Mouse (Mus musculus): Measurements from ENCODE around the gene Apba2.

The Apba2 gene

DNA sequence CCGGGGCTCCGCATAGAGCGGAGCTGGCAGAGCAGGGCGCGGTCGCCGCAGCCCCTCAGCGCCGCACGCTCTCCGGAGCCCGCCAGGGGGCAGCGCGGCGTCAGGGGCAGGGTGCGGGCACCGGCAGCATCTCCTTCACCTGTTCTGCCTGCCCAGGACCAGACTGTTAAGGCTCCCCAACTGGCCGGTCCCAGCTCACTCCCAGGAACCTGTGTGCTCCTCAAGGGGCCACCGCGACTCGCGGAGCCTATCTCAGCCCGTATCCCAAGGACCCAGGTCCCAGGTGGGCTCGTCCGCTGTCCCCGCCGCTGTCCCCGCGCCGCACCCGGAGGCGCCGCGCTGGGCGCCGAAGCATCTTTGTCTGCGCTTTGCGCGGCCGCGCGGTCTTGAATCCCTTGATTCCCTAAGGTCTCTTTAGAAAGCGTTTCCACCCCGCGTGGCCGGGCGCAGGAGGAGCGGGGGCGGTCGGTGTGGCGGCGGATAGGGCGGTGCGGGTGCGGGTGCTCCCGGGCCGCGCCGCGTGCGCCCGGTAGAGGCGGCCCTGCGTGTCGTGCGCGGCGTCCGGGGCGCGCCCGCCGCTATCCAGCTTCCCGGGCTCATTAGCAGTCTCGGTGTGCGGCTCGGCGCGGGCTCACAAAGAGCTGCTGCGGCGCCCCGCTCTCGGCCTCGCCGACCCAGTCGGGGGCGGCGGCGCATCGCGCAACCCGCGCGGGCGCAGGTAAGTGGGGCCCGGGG, at the start of gene Apba2:
TSS of gene Apba2 (plus strand) at position 171 of the 735 bp plus-strand sequence.
- DNase-seq (ENCODE audit: low spot score in 2 of 2), result no peak

DNA sequence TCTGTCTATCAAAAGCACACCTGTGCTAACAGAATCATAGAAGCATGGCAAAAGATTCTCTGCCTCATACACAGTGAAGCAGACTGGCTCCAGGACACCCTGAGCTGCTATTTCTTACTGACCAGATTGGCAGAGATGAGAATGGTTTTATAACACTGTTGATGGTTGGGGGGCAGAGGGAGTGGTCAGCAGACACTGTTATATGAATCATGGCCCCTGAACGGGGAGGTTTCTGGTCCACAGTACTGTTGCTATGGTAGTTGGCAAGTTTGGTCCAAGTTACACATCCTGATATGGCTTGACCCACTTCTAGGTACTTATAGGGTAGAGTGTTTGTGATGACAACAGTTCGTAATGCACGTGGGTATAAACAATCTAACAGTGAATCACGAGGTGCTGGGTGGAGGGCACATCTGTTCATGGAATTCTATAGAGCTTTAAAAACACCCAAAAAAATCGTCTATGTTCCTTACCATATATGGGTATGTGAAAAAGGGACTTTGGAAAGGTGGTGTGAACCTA, 49.6 kb upstream of the Apba2 start:
- DNase-seq (ENCODE audit: low spot score in 2 of 2), result no peak

DNA sequence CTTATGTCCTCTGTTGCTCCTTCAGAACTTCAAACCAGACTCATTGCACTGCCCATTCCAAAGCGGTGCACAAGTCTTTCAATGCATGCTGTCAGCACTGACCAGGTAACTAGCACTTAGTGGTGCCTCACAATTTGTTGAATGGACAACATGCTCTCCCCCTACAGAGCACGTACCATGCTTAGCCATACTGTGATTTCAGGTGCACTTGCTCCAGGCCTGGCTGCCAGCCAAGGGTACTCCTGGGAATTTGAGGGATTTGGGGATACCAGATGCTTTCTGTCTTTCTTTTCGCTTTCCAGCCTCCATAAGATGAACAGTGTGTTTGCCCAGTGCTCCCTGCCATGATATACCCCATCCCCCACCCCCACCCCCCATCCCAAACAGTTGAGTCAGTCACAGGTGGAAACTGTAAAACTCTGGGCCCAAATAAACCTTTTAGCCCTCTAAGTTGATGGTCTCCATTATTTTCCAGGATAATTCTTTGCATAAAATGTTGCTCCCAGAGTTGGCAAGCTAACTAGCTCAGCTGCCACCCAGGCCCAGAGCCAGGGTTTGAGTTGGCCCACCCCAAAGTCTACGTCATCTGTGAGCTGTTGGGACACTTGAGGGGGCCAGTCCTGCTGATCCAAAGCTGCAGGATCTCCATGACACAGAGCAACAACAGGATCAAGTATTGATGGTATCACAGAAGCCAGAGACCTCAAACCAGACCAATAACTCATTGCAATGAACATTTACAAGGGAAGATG, 48.9 kb upstream of the Apba2 start:
- DNase-seq (ENCODE audit: low spot score in 2 of 2), result no peak

DNA sequence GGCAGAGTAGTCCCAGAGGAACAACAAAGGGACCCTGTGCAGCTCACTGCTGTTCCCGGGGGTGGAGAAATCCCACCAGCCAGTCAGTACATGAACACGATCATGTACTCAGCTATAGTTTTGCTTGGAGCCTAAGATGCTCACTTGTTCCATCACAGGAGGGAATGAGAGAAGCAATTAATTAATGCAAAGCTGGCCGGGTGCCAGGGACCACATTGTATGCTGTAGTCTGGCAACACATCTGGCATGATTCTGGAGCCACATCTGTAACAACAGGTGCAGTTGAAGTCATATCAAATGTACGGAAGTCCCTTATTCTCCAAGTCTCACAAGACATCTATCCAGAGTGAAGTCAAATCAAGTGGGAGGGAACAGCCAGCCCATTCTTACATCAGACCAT, 45.3 kb upstream of the Apba2 start:
- DNase-seq (ENCODE audit: low spot score in 2 of 2), result no peak

DNA sequence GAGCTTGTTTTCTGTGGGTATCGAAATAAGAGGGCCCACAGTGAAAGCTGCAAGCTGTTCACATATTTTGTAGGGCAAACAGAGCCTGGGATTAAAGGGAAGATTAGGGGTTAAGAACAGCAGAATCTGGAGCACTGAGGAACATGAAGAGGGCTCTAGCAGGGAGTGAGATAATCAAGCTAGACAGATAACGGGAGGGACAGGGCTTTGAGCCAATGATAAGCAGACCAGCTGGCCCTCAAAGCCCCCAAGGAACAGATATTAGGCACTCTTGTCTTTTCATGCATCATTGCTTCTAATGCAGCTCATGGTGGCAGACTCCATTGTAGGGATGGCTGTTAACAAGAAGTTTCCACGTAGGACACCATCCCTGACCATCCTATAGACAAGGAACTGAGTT, 44.8 kb upstream of the Apba2 start:
- DNase-seq (ENCODE audit: low spot score in 2 of 2), result no peak

DNA sequence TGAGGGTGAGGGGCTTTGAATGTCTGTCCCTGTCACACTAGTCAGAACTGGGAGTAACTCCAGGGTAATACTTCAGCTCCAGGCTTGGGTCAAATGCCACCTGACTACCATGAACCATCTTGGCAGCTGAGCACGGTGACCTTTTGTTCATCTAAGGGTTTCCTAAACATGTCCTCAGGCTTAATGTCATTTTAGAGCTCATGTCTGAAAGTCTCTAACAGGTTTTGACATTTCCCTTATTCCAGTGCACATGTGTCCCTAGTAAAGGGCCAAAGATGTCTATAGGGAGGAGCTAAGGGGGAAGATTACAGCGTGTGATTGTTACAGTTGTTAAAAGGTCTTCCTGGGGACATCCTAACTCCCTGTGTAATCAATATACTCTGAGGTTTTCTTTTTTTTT, 43.7 kb upstream of the Apba2 start:
- DNase-seq (ENCODE audit: low spot score in 2 of 2), result no peak

DNA sequence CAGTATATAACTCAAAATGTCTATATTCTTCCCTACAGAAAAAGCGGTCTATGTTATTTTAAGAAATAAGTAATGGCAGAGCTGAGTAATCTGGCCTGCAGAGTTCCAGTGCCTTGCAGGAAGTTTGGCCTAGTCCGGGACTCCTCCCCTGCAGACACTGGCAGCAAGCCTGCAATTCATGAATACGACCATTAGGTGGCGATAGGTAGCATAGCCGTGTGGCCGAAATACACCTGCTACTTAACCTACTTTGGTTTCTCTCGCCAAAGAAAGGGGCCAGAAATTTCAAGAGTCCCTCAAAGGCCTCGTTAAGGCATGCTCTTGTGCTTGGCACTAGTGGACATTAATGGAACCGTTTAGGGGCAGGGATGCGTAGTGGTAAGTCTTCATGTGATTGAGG, 4.1 kb upstream of the Apba2 start:
- DNase-seq (ENCODE audit: low spot score in 2 of 2), result no peak

DNA sequence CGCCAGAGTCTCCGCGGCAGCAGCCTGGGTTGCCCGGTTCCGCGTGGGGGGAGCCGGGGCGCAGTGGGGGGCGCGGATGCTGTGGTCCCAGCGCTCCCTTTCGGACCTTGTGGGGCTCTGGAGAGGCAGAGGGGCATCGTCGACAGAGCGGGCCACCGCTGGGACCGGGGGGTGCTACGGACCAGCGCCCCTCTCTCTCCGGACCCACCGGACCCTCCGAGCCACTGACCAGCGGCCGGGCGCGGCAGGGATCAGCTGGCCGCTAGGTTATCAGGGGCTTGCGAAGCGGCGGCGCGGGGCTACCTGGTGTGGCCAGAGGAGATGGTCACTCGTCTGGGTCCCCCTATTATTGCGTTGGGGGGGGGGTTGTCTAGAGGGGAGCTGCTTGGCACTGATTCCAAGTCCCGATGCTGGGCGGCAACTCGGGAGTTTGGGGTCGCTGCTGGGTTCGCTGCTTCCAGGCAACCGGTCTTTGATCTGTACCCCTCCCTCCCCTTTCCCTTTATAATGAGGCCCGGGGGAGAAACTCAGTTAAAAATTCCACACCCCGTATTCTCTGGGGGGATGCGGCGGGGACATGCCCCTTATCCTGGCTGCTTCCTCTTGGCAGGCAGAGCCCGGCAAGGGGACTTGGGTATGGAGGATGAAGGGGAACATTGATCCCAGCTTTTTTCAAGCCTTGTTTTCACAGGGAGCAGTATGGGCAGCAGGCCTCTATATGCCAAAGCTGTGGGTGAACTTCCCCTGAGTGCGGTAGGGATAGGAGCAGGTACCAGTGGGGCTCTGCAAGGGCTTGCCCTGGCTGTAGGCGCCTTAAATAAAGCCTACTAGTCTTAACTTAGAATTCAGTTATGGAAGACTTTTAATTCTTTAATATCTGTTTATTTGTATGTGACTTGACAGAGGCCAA, 1.0 kb downstream of the Apba2 start:
- DNase-seq (ENCODE audit: low spot score in 2 of 2), result no peak

DNA sequence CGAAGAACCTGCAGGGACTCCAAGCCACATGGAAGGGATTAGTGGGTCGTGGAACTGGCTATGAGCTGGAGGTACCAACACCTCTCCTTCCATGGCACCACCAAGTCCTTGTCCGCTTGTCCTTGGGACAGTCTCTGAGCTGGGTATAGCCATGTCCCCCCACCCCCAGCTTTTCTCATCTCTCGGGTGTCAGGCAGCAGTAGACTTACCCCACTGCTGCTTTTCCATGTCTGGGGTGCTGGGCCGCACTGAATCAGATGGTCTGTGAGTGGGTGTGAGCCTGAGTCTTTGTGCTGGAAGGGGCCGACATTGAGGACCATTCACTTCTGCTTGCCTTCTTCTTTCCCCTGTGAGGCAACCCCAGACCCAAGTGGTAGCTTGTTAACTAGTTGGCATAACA, 2.1 kb downstream of the Apba2 start:
- DNase-seq (ENCODE audit: low spot score in 2 of 2), result no peak

DNA sequence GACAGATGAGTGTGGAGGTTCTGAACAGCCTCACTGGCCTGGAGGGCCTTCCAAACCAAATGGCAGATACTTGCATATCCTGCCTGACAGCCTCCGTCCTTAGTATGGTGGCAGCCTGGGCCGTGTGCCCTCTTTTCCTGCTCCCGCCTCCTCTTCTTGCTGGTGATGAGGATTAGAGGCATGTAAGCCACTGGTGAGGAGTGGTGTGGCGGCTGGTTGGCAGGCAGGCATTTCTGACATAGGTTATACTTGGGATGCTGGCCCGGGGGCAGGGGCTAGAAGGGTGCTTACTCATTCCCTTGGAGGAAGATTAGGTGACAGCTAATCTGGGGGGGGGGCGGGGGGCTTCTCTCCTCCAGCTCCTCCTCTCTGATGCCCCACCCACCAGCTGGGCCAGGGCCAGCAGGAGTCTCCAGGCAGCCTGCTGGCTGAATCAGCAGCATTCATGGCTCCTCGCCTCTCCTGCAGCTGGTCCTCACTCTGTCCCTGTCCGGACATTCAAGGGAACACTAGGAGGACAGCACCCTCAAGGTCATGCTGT, 3.3 kb downstream of the Apba2 start:
- no peak for DNase-seq (ENCODE audit: low spot score in 2 of 2)

DNA sequence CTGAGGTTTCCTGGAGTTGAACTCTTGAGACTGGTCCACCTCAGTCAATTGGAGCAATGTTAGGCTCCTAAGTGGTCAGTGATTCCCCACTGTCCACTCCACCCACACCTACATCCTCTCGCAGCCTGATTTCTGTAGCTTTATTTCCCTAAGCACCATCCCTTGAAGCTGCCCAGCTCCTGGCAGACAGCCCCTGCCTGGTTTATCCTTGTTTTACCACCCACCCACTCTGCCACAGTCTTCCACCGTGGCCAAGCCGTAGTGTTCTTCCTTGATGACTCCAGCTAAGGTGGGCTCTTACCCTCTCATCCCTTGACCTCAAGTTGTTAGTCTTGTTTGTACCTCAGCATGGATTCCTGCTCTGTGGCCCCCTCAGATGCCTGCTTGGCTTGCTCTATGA, 4.1 kb downstream of the Apba2 start:
- no peak for DNase-seq (ENCODE audit: low spot score in 2 of 2)

DNA sequence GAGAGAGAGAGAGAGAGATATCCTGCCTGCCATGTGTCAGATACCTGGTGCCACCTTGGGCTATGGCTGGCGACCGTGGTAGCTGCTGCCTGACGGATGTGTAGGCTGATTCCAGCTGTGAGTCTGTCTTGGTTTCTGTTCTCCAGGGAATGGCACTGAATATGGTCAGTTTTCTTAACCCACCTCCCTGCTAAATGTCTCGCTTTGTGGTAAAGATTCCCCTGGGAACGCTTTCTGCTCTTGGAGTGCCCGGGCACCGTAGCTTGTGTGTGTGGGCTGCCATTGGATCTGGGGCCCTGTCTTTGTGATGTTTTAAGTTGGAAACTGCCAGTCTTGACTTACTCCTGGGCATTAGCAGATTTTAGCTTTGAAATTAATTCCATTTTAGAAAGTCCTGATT, 7.3 kb downstream of the Apba2 start:
- no peak for DNase-seq (ENCODE audit: low spot score in 2 of 2)

DNA sequence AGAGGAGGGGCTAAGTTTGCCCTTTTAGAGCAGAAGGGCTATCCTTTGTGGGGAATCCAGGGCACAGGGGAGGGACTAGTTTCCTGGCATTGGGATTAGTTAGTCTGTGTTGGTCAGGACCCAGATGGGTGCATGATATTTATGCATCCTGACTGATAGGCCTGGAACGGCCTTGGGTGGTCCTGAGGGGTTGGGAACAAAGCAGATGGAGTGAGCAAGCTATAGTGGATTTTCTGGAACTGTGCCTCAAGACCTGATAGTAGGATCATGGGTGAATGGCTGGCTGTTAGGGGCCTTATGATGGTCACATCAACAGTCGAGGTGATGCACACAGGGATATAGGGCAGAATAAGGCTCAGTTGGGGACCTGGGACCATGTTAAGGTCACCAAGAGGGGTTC, 8.4 kb downstream of the Apba2 start:
- no peak for DNase-seq (ENCODE audit: low spot score in 2 of 2)

DNA sequence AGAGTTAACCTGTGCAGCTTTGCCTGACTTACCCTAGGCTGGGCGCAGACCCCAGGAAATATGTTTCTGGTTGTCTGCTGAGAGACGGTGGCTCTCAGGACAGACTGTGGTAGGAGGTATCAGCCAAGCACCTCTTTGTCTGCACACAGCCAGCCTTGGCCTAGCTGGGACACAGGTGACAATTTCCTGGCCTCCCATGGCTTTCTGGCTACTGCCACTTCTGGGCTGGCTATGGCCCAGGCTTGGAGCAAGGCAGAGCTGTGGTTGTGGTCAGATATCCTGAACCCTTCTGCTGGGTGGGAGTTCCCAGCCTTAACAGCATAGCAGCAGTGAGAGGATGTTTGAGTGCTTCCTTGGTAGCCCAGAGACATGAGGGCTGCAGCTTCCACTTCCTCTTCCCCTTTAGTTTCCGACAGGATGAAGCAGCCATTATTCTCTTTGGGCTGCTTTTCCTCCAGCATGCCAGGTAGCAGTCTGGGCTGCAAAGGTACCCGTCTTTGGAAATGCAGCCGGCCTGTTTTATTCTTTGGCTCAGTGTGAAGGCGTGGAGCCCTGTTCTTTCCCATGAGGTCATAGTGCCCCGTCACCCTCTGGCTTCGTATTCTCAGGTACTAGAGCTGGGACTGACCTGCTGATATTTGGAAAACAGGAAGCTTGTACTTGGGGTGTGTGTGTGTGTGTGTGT, 9.2 kb downstream of the Apba2 start:
- DNase-seq (ENCODE audit: low spot score in 2 of 2), result no peak

DNA sequence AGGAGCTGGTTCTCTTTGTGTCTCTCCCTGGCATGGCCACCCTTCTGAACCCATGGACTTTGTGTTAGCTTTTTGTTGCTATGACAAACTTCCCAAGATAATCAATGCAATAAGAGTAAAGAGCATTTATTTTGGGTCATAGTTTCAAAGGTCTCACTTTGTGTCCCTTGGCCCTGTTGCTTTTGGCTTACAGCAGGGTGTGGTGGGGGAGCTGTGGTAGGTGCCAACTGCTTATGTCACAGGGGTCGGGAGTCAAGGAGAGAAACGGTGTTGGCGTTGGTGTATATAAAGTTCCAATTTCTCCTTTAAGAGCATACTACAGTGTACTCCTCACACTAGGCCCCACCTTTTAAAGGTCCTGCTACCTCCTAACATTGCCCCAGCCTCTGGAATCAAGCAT, 12.1 kb downstream of the Apba2 start:
- no peak for DNase-seq (ENCODE audit: low spot score in 2 of 2)

DNA sequence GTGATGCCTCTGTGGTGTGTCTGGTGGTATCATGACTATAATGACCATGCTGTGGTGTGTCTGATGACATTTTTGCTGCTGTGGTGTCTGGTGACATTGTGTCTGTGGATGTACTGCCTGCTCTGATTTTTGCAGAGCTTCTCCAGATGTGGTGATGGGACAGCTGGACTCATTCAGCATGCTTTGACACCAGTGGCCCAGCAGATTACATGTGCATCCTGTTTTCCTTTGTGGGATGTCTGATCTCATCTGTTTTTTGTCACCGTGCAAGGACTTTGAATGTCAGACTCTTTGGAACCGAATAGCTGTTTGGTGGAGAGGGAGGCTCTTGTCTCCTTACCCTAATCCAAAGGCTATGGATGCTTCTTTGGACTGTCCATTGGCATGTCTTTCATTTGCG, 13.8 kb downstream of the Apba2 start:
- no peak for DNase-seq (ENCODE audit: low spot score in 2 of 2)

DNA sequence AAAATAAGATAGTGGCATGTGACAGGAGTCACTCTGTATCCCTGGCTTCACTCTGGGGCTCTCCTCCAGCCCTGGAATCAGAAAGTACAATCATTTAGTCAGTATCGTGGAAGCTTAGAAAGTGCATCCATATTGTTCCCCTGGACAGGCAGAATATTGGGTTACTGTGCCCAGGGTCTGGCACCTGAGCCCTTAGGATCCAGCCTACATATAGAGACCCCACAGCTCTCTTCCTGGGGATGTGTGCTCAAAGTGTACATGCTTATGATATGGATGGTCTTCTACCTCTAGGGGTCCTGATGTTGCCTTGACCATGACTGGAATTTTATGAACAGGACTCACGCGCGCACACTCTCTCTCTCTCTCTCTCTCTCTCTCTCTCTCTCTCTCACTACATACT, 14.4 kb downstream of the Apba2 start:
- DNase-seq (ENCODE audit: low spot score in 2 of 2), result no peak

DNA sequence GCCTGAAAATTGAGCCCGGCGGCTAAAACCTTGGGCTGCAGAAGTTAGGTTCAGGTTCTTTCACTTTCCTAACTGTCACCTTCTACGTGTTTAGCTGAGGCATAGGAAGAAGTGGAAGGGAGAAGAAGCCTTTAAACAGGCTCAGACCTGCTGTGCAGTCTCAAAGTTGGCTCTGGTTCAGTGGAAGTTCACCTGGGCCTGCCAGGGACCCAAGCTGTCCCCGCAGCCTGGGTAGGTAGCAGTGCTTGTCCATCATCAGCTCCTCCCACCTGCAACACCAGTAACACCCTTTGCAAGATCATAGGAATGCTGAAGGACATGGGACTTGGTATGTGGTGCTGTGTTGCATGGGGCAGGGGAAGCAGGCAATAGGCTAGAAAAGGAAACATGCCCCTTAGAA, 17.6 kb downstream of the Apba2 start:
- no peak for DNase-seq (ENCODE audit: low spot score in 2 of 2)

DNA sequence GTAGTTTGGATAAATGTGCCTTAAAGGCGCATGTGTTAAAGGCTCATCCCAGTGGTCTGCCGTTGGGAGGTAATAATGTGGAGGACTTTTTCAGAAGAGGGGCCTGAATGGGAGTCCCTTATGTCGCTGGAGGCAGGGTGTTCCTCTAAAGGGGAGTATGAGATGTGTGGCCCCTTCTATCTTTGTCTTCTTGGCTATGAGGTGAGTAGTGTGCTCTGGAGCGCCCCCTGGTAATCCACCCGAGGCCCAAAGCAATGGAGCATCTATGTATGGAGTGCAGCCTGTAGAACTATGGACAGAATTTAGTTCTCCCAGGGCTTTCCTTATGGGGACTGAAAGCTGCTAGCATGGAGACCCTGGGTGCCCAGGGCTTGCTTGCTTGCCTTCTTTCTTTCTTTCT, 18.0 kb downstream of the Apba2 start:
- DNase-seq (ENCODE audit: low spot score in 2 of 2), result no peak

DNA sequence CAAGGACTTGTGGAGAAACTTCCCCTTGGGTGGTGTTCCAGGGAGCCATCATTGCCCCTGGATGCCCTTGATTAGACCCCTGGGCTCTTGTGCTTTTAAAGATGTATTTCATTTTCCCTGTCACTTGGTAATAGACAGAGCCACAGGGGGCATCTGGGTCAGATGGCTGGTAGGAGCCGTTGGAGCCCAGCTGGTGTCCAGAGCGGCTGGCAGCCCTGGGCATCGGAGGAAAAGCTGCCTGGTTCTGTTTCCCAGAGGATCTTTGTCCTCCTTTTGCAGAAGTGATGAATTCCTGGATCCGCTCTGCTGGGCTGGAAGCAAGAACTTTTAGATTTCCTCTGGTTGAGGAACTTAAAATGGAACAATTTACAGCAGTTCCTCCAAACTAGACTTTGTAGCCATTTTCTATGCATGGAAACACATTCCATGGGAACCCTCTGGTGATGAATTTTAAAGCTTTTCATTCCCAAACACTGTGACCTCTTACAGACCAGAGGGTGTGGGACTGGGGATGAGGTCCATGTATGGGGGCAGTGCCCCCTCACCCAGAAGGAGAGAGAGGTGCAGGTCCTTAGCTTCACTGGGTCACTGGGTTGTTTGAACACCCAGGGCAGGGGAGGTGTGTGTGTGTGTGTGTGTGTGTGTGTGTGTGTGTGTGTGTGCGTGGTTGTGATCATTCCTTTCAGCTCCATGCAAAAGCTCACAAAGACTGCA, 20.3 kb downstream of the Apba2 start:
- DNase-seq (ENCODE audit: low spot score in 2 of 2), result no peak

DNA sequence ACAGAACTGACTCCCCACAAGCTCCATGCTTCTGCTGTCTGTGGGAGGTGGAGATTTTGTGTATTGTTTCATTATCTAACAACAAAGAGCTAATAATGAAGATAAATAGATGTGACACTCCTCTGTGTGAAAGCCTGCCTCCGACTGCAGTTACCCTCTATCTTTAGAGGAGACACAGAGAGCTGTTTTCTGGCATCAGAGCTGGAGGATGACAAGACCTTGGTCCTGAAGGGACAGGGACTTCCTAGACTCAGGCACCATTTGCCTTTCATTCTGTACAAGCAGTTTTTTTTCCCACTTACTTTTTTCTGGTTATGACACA, 20.9 kb downstream of the Apba2 start:
- DNase-seq (ENCODE audit: low spot score in 2 of 2), result no peak

All from urinary bladder, adult 18-20 months (tissue).